Mouse (Mus musculus) hematopoietic multipotent progenitor cell, adult 10-12 weeks (in vitro differentiated cells): ENCODE data around the gene Mug1. TPM values are rescaled to one million over a fixed set of nuclear protein-coding genes. Genes with fewer than 3 reads are reported as not detected.

Experiments used
- polyA plus RNA-seq: library from polyadenylated mRNA; stranded (reverse); fragments of >175 nt; gene quantifications from 2 replicates; pipeline ENCODE4 v1.2.3, GENCODE M21; 2012; ENCODE audit warnings: low replicate concordance

The Mug1 gene
- polyA plus RNA-seq, result not detected in 2 replicates

GRCm38 (mm10) chr6:121838271-121838670, at the start of gene Mug1:
Gene Mug1, plus strand, starts transcription at chr6:121838541.

Other genes with a start within 250 kb of the Mug1 start
- not detected in 2 replicates for gene A2m, start 203.2 kb upstream of the Mug1 start, polyA plus RNA-seq
- not detected in 2 replicates for gene Gm7298, start 105.6 kb upstream of the Mug1 start, polyA plus RNA-seq
- gene Mug2, start 168.2 kb downstream of the Mug1 start, polyA plus RNA-seq, result not detected in 2 replicates